Mouse (Mus musculus) embryonic facial prominence, embryonic 13.5 days (tissue): ENCODE measurements around the gene Tex46. TPM values are rescaled to one million over a fixed set of nuclear protein-coding genes. Genes with fewer than 3 reads are reported as not detected.
A peak's percentile ranks its signal among the peaks of the same experiment; 100 is the strongest.

Experiments
- ATAC-seq: fragments of 200-750 bp; cut with Nextera tagmentation; 2 replicates; pipeline ENCODE4 v1.8.0; 2017; ENCODE audit warnings: low read depth; ENCODE audit not compliant: insufficient number of reproducible peaks, insufficient read depth, low FRiP score, low TSS enrichment
- H3K27ac ChIP-seq: fragments of 300-500 bp; sonication (generic); 2 replicates; pipeline ENCODE4 v1.5.1; 2015; ENCODE audit warnings: moderate library complexity, mild to moderate bottlenecking, inconsistent platforms
- H3K27me3 ChIP-seq: fragments of 300-500 bp; sonication (generic); 2 replicates; pipeline ENCODE4 v1.6.1; 2015; ENCODE audit warnings: mild to moderate bottlenecking, inconsistent platforms
- H3K36me3 ChIP-seq: fragments of 300-500 bp; sonication (generic); 2 replicates; pipeline ENCODE4 v1.6.1; 2015; ENCODE audit warnings: mild to moderate bottlenecking, inconsistent platforms
- H3K4me1 ChIP-seq: fragments of 300-500 bp; sonication (generic); 2 replicates; pipeline ENCODE4 v1.6.1; 2015; ENCODE audit warnings: inconsistent platforms
- H3K4me2 ChIP-seq: fragments of 300-500 bp; sonication (generic); 2 replicates; pipeline ENCODE4 v1.6.1; 2015; ENCODE audit warnings: moderate library complexity, mild to moderate bottlenecking, inconsistent platforms
- H3K4me3 ChIP-seq: fragments of 300-500 bp; sonication (generic); 2 replicates; pipeline ENCODE4 v1.5.1; 2015; ENCODE audit warnings: mild to moderate bottlenecking, inconsistent platforms
- H3K9ac ChIP-seq: fragments of 300-500 bp; sonication (generic); 2 replicates; pipeline ENCODE4 v1.6.1; 2015; ENCODE audit warnings: mild to moderate bottlenecking, inconsistent platforms
- H3K9me3 ChIP-seq: fragments of 300-500 bp; sonication (generic); 2 replicates; pipeline ENCODE4 v1.6.1; 2016; ENCODE audit warnings: inconsistent platforms
- WGBS: fragments of 180-500 bp; shearing (Covaris S2); methylation state at CpG from one replicate; pipeline ENCODE4 v1.1.7; 2015; ENCODE audit warnings: mixed read lengths; 5-methylcytosine and 5-hydroxymethylcytosine counted together
- microRNA-seq: library from miRNA; unstranded; fragments of <30 nt; microRNA quantifications from one replicate; pipeline ENCODE4, GENCODE M21; 2016
- polyA plus RNA-seq: library from polyadenylated mRNA; unstranded; fragments of >200 nt; fragmentation: Nextera tagmentation; extraction: Ambion mirVana; gene quantifications from 2 replicates; pipeline ENCODE4 v1.2.1, GENCODE M21; 2015

Tex46 gene
- polyA plus RNA-seq, 1 experiment from 2014 or later, result not detected

GRCm38 (mm10) chr4:136652528-136652910 lies 42.3 kb downstream of the Tex46 start:
- H3K27me3 ChIP-seq, result no peaks in the 10 kb centered on the region
- no peak overlapping the region for H3K4me3 ChIP-seq
- no peak overlapping the region for H3K9ac ChIP-seq
- H3K4me1 ChIP-seq, result peaks cover 33% of the 10 kb centered on the region
- no peak for ATAC-seq
- H3K4me2 ChIP-seq, result no peak overlapping the region
- H3K36me3 ChIP-seq, result peaks cover 43% of the 10 kb centered on the region
- H3K27ac ChIP-seq, result peak overlapping the region; percentile 33; the same call in 1 of the 2 replicates
- 71% methylated on average over 11 of the region's 11 CpGs for WGBS
- no peaks in the 10 kb centered on the region for H3K9me3 ChIP-seq

- no peaks in the 10 kb centered on the region for H3K9me3 ChIP-seq
- 63% methylated on average over 6 of the region's 6 CpGs for WGBS
- H3K9ac ChIP-seq, result no peak overlapping the region
- peaks cover 33% of the 10 kb centered on the region for H3K4me1 ChIP-seq
- H3K36me3 ChIP-seq, result peaks cover 47% of the 10 kb centered on the region
- H3K4me2 ChIP-seq, result no peak overlapping the region
- H3K27ac ChIP-seq, result peak overlapping the region; percentile 33; the same call in 1 of the 2 replicates
- H3K27me3 ChIP-seq, result no peaks in the 10 kb centered on the region
- H3K4me3 ChIP-seq, result no peak overlapping the region
- ATAC-seq, result no peak
Observed at GRCm38 (mm10) chr4:136653019-136653418, 42.8 kb downstream of the Tex46 start.

DNA sequence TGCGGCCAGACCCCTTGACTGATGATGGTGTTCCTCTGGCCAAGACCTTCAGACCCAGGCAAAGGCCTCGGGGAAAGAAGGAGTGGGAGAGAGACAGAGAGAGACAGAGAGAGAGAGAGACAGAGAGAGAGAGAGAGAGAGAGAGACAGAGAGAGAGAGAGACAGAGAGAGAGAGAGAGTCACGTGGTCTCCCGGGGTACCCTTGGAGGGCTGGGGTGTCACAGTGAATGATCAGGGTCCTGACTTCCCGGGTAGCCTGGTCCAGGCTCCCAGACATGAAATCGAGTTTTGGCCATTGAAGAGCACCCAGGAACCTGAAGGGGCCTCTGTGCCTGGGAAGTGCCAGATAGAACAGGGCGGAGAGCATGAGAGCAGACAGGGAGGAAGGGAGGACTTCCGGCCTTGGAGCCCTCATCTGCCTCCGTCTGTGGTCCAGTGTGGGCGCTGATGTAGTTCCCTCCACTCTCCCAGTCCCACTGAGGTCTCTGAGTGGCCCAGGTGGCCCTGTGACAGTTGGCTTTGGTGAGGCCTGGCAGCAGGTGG lies 43.5 kb downstream of the Tex46 start:
- Histone ChIP-seq H3K4me3 (no peak overlapping the region), H3K4me1 (peaks cover 26% of the 10 kb centered on the region), H3K27ac (no peak overlapping the region), H3K4me2 (no peak overlapping the region), H3K9me3 (no peaks in the 10 kb centered on the region), H3K36me3 (peaks cover 55% of the 10 kb centered on the region), H3K9ac (no peak overlapping the region), H3K27me3 (no peaks in the 10 kb centered on the region)
- ATAC-seq, result no peak
- WGBS, result 85% methylated on average over 10 of the region's 10 CpGs

DNA sequence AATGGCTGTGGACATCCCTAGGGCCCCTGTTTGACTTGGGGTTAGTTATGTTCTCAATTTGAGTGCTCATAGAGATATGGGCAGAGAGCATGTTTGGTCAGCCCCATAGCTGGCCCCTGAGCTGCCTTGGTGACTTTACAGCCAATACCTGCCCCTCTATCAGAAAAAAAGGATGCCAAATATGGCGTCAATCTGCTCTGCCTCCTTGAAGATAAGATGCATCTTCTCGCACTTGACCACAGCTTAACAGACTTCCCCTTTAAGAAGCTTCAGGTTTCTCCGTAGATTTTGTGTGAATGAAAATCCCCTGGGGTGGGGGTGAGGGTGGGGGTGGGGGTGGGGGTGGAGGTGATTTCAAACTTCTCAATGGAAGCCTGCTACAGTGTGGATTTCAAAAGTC lies 47.7 kb downstream of the Tex46 start:
- H3K9ac ChIP-seq, result no peak overlapping the region
- peaks cover 83% of the 10 kb centered on the region for H3K36me3 ChIP-seq
- 70% methylated on average over 3 of the region's 3 CpGs for WGBS

More for the DNA sequence above, 47.7 kb downstream of the Tex46 start:
- Histone ChIP-seq H3K4me1 (no peaks in the 10 kb centered on the region), H3K27me3 (no peaks in the 10 kb centered on the region), H3K4me3 (no peak overlapping the region), H3K27ac (no peak overlapping the region), H3K9me3 (no peaks in the 10 kb centered on the region), H3K4me2 (no peak overlapping the region)
- no peak for ATAC-seq

Small RNAs within 50 kb of the gene (microRNA-seq; reads per million reads assigned to microRNA genes)
- not detected for gene Gm22180

Other genes starting within 250 kb of the Tex46 start
- gene Htr1d, start 186.9 kb upstream of the Tex46 start, polyA plus RNA-seq, result 0.52 and 0.56 TPM in 2 replicates
- 0.35 TPM in 1 of 2 replicates, not detected in the other for gene 6030445D17Rik, start 148.2 kb upstream of the Tex46 start, polyA plus RNA-seq
- gene Luzp1, start 140.7 kb upstream of the Tex46 start, polyA plus RNA-seq, result 132 and 164 TPM in 2 replicates
- 48.4 and 49.2 TPM in 2 replicates for gene Kdm1a, start 7.7 kb upstream of the Tex46 start, polyA plus RNA-seq
- not detected in 2 replicates for gene Lactbl1, start 12.2 kb downstream of the Tex46 start, polyA plus RNA-seq
- 7.9 and 13.3 TPM in 2 replicates for gene Ephb2, start 225.6 kb downstream of the Tex46 start, polyA plus RNA-seq